Mouse (Mus musculus) C2C12 (cell line): Measurements from ENCODE around the gene A530084C06Rik.

Experiments used
- CTCF ChIP-seq: IDR thresholded peaks from one replicate; pipeline ENCODE4 v1.5.1; 2011; ENCODE audit not compliant: control insufficient read depth, insufficient read depth, insufficient read length
- MAX ChIP-seq: IDR thresholded peaks from one replicate; pipeline ENCODE4 v1.6.1; 2011; ENCODE audit warnings: mild to moderate bottlenecking, control low read depth
- MYOD1 ChIP-seq: IDR thresholded peaks from one replicate; pipeline ENCODE4 v1.6.1; 2011; ENCODE audit warnings: low read depth; ENCODE audit not compliant: control insufficient read depth, insufficient read length
- MYOG ChIP-seq: IDR thresholded peaks from one replicate; pipeline ENCODE4 v1.6.1; 2011; ENCODE audit not compliant: control insufficient read depth, insufficient read length; ENCODE audit errors: extremely low read depth

DNA sequence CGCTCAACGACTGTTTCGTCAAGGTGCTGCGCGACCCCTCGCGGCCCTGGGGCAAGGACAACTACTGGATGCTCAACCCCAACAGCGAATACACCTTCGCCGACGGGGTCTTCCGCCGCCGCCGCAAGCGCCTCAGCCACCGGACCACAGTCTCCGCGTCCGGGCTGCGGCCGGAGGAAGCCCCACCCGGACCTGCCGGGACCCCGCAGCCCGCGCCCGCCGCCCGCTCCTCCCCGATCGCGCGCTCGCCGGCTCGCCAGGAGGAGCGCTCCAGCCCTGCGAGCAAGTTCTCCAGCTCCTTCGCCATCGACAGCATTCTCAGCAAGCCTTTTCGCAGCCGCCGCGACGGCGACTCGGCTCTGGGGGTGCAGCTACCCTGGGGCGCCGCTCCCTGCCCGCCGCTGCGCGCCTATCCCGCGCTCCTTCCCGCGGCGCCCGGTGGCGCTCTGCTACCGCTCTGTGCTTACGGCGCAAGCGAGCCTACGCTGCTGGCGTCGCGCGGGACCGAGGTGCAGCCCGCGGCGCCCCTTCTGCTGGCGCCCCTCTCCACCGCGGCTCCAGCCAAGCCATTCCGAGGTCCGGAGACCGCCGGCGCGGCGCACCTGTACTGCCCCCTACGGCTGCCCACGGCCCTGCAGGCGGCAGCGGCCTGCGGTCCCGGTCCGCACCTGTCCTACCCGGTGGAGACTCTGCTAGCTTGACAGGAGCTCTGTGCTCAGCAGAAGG is 449 bp upstream of the A530084C06Rik start:
- TF ChIP-seq MYOD1 = no peak
- TF ChIP-seq MAX = no peak
- TF ChIP-seq CTCF = peak; percentile 91
- TF ChIP-seq MYOG = no peak
